Mouse (Mus musculus) CH12.LX (cell line): ENCODE data around the gene Trim11. TPM values are rescaled to one million over a fixed set of nuclear protein-coding genes. Genes with fewer than 3 reads are reported as not detected.

ENCODE experiments used
- DNase-seq: peaks from one replicate; pipeline ENCODE4 v3.0.0-alpha.2; 2013; ENCODE audit errors: extremely low read depth
- H3K27ac ChIP-seq: 2 replicates; pipeline ENCODE4 v1.5.1; 2012; ENCODE audit warnings: low read depth, mild to moderate bottlenecking, control low read depth, moderate library complexity; ENCODE audit not compliant: insufficient read depth
- H3K27me3 ChIP-seq: replicated peaks from 2 replicates; pipeline ENCODE3; 2012; ENCODE audit warnings: inconsistent platforms
- H3K36me3 ChIP-seq, 2 experiments: replicated peaks in 1 of 2; 2 replicates each; pipeline versions ENCODE3 to v1.6.1; 2012; ENCODE audit warnings: inconsistent platforms in 1 of 2, low read length in 1 of 2, mild to moderate bottlenecking in 1 of 2, mixed read lengths in 1 of 2, moderate library complexity in 1 of 2; ENCODE audit not compliant: control insufficient read depth in 1 of 2, insufficient read depth in 1 of 2
- H3K4me1 ChIP-seq, 2 experiments: 2 replicates each; pipeline ENCODE4 v1.6.1; 2012; ENCODE audit warnings: inconsistent platforms in 1 of 2, moderate library complexity in 1 of 2; ENCODE audit not compliant: insufficient read depth in 2 of 2, control insufficient read depth in 1 of 2
- H3K4me2 ChIP-seq: 2 replicates; pipeline ENCODE4 v1.6.1; 2012; ENCODE audit warnings: low read depth, mild to moderate bottlenecking, control low read depth; ENCODE audit not compliant: poor library complexity, insufficient read depth, severe bottlenecking
- H3K4me3 ChIP-seq, 3 experiments: fragments of 150-350 bp in 1 of 3; sonication (generic) in 1 of 3; replicated peaks in 1 of 3; 2 replicates each; pipeline versions ENCODE3 to v1.5.1; 2011 to 2012; ENCODE audit warnings: low read depth in 2 of 3, low read length in 2 of 3, mild to moderate bottlenecking in 2 of 3, moderate library complexity in 2 of 3, control low read depth in 1 of 3, improper control_type of control experiment in 1 of 3, inconsistent platforms in 1 of 3, mixed read lengths in 1 of 3; ENCODE audit not compliant: poor library complexity in 1 of 3
- H3K79me2 ChIP-seq: replicated peaks from 2 replicates; pipeline ENCODE4 v1.6.1; 2012; ENCODE audit warnings: mild to moderate bottlenecking, moderate library complexity; ENCODE audit not compliant: control insufficient read depth, poor library complexity, insufficient read depth, severe bottlenecking; ENCODE audit errors: extremely low read depth
- H3K9ac ChIP-seq: 2 replicates; pipeline ENCODE4 v1.6.1; 2012; ENCODE audit warnings: low read depth, mild to moderate bottlenecking, control low read depth, moderate library complexity; ENCODE audit not compliant: insufficient read depth
- H3K9me3 ChIP-seq: replicated peaks from 2 replicates; pipeline ENCODE3; 2012; ENCODE audit warnings: low read length, inconsistent platforms, mixed read lengths
- CHD1 ChIP-seq: IDR thresholded peaks from 2 replicates; pipeline ENCODE4 v1.6.1; 2012; ENCODE audit warnings: low read depth, low read length, improper control_type of control experiment, inconsistent platforms
- CHD2 ChIP-seq: IDR thresholded peaks from 2 replicates; pipeline ENCODE4 v1.6.1; 2011; ENCODE audit warnings: low read length, improper control_type of control experiment
- ELF1 ChIP-seq: IDR thresholded peaks from 2 replicates; pipeline ENCODE4 v1.6.1; 2014; ENCODE audit warnings: low read depth, mild to moderate bottlenecking, inconsistent platforms, low read length, improper control_type of control experiment
- ETS1 ChIP-seq: conservative IDR thresholded peaks from 2 replicates; pipeline ENCODE4 v1.6.1; 2012; ENCODE audit warnings: low read depth, mild to moderate bottlenecking, inconsistent platforms, low read length, improper control_type of control experiment, moderate library complexity
- GABPA ChIP-seq: IDR thresholded peaks from 2 replicates; pipeline ENCODE4 v1.6.1; 2012; ENCODE audit warnings: low read depth, low read length, improper control_type of control experiment, inconsistent platforms; ENCODE audit not compliant: insufficient replicate concordance
- HCFC1 ChIP-seq: IDR thresholded peaks from 2 replicates; pipeline ENCODE4 v1.6.1; 2012; ENCODE audit warnings: low read depth, mild to moderate bottlenecking, inconsistent platforms, low read length, improper control_type of control experiment
- IRF4 ChIP-seq: IDR thresholded peaks from 2 replicates; pipeline ENCODE4 v1.6.1; 2014; ENCODE audit warnings: low read depth, mild to moderate bottlenecking, inconsistent platforms, low read length, improper control_type of control experiment
- JUN ChIP-seq: IDR thresholded peaks from 2 replicates; pipeline ENCODE4 v1.6.1; 2011; ENCODE audit warnings: low read depth, mild to moderate bottlenecking, low read length, improper control_type of control experiment, moderate library complexity; ENCODE audit not compliant: insufficient read depth
- MAFK ChIP-seq: IDR thresholded peaks from 2 replicates; pipeline ENCODE4 v1.6.1; 2011; ENCODE audit warnings: low read length, improper control_type of control experiment; ENCODE audit not compliant: insufficient replicate concordance
- MAX ChIP-seq: IDR thresholded peaks from 2 replicates; pipeline ENCODE4 v1.6.1; 2011; ENCODE audit warnings: low read length, improper control_type of control experiment
- MAZ ChIP-seq: IDR thresholded peaks from 2 replicates; pipeline ENCODE4 v1.6.1; 2012; ENCODE audit warnings: low read depth, mild to moderate bottlenecking, inconsistent platforms, low read length, improper control_type of control experiment, moderate library complexity
- MEF2A ChIP-seq: IDR thresholded peaks from 2 replicates; pipeline ENCODE4 v1.6.1; 2014; ENCODE audit warnings: low read depth, mild to moderate bottlenecking, inconsistent platforms, low read length, improper control_type of control experiment, borderline replicate concordance
- MYC ChIP-seq: IDR thresholded peaks from 2 replicates; pipeline ENCODE4 v1.6.1; 2011; ENCODE audit warnings: low read depth, mild to moderate bottlenecking, improper control_type of control experiment, low read length
- NRF1 ChIP-seq: IDR thresholded peaks from 2 replicates; pipeline ENCODE4 v1.6.1; 2014; ENCODE audit warnings: low read depth, mild to moderate bottlenecking, inconsistent platforms, low read length, improper control_type of control experiment, moderate library complexity
- PAX5 ChIP-seq: IDR thresholded peaks from 2 replicates; pipeline ENCODE4 v1.6.1; 2012; ENCODE audit warnings: low read length, inconsistent platforms, mixed read lengths
- POLR2A ChIP-seq: IDR thresholded peaks from 2 replicates; pipeline ENCODE4 v1.6.1; 2011; ENCODE audit warnings: low read depth, mild to moderate bottlenecking, improper control_type of control experiment, low read length
- RAD21 ChIP-seq: IDR thresholded peaks from 2 replicates; pipeline ENCODE4 v1.6.1; 2011; ENCODE audit warnings: low read depth, mild to moderate bottlenecking, low read length, improper control_type of control experiment, moderate library complexity
- SIN3A ChIP-seq: IDR thresholded peaks from 2 replicates; pipeline ENCODE4 v1.6.1; 2012; ENCODE audit warnings: low read length, improper control_type of control experiment, inconsistent platforms
- UBTF ChIP-seq: IDR thresholded peaks from 2 replicates; pipeline ENCODE4 v1.6.1; 2012; ENCODE audit warnings: low read depth, mild to moderate bottlenecking, inconsistent platforms, low read length, improper control_type of control experiment, moderate library complexity
- USF1 ChIP-seq: IDR thresholded peaks from 2 replicates; pipeline ENCODE4 v1.6.1; 2014; ENCODE audit warnings: low read depth, mild to moderate bottlenecking, inconsistent platforms, low read length, improper control_type of control experiment
- ZC3H11A ChIP-seq: IDR thresholded peaks from 2 replicates; pipeline ENCODE4 v1.6.1; 2012; ENCODE audit warnings: low read depth, mild to moderate bottlenecking, inconsistent platforms, low read length, improper control_type of control experiment
- dilution Hi-C: fragments of 300-500 bp; cut with MboI; formaldehyde crosslinking; loops from 2 replicates; pipeline ENCODE4 v1.14.3; 2020; ENCODE audit warnings: low sequenced_read_pairs; ENCODE audit not compliant: extremely low pct_unique_long_range_greater_than_20kb, extremely low pct_ligation_motif_present
- in situ Hi-C: fragments of 300-500 bp; cut with MboI; formaldehyde crosslinking; loops from 3 replicates; pipeline ENCODE4 v1.14.3; 2019; ENCODE audit warnings: low sequenced_read_pairs, low pct_ligation_motif_present, low pct_unique_long_range_greater_than_20kb, mixed read lengths
- polyA plus RNA-seq: library from polyadenylated mRNA; unstranded; fragments of >175 nt; gene quantifications from 2 replicates; pipeline ENCODE4 v1.2.1, GENCODE M21; 2012; ENCODE audit warnings: low read depth; ENCODE audit not compliant: insufficient read length
- total RNA-seq, 2 experiments: library from RNA; depleted of rRNA; stranded (reverse); fragments of 300-350 nt in 1 of 2; fragments of >200 nt in 1 of 2; gene quantifications; 2 replicates each; pipeline ENCODE4 v1.2.3; 2012 to 2014

Gene Trim11
- total and polyA plus RNA-seq, 3 experiments: 21.8 to 33.2 (median 23.2) TPM

- dilution Hi-C loops (no loop called here), in situ Hi-C loops (no loop called here)
- Histone ChIP-seq H3K27me3 (peaks cover 69% of the 10 kb centered on the region), H3K9ac (no peak overlapping the region), H3K9me3 (no peaks in the 10 kb centered on the region), H3K36me3 (no peaks in the 10 kb centered on the region), H3K27ac (no peak overlapping the region), H3K79me2 (no peaks in the 10 kb centered on the region), H3K4me1 (peaks cover 0 to 17% of the 10 kb centered on the region in 2 experiments; a peak in 3 of 4 replicates), H3K4me2 (no peak overlapping the region), H3K4me3 (no peak overlapping the region)
- no peak for DNase-seq
- TF ChIP-seq RAD21: no peak
- TF ChIP-seq ELF1: no peak
- no peak for TF ChIP-seq MAFK
- no peak for TF ChIP-seq USF1
- TF ChIP-seq IRF4: no peak
- TF ChIP-seq CHD1: no peak
- no peak for TF ChIP-seq MAX
- TF ChIP-seq HCFC1: no peak
- TF ChIP-seq CHD2: no peak
- no peak for TF ChIP-seq SIN3A
- no peak for TF ChIP-seq POLR2A
- TF ChIP-seq UBTF: no peak
- no peak for TF ChIP-seq MEF2A
- TF ChIP-seq MYC: no peak
- TF ChIP-seq ETS1: no peak
- no peak for TF ChIP-seq NRF1
Observed at GRCm38 (mm10) chr11:58999830-59000229, 21.9 kb downstream of the Trim11 start.

- in situ Hi-C loops (no loop called here), dilution Hi-C loops (no loop called here)
- Histone ChIP-seq H3K27me3 (peaks cover 69% of the 10 kb centered on the region), H3K4me3 (no peak overlapping the region), H3K9me3 (no peaks in the 10 kb centered on the region), H3K27ac (no peak overlapping the region), H3K79me2 (no peaks in the 10 kb centered on the region), H3K4me2 (no peak overlapping the region), H3K9ac (no peak overlapping the region), H3K36me3 (no peaks in the 10 kb centered on the region), H3K4me1 (peaks cover 0 to 15% of the 10 kb centered on the region in 2 experiments; a peak in 3 of 4 replicates)
- TF ChIP-seq MAZ: no peak
- TF ChIP-seq CHD1: no peak
- TF ChIP-seq POLR2A: no peak
- TF ChIP-seq GABPA: no peak
- no peak for TF ChIP-seq ZC3H11A
- TF ChIP-seq MEF2A: no peak
- no peak for TF ChIP-seq PAX5
- no peak for TF ChIP-seq JUN
- DNase-seq: no peak
Observed at GRCm38 (mm10) chr11:59000635-59001034, 22.7 kb downstream of the Trim11 start.
